Mouse (Mus musculus) erythroblast, embryonic 14.5 days (primary cell): ENCODE measurements at regions not wholly inside any gene's neighbourhood (a gene's known extent, or its start where the extent isn't known, plus 50 kb on each side); places are given as distances from the start of the nearest gene placed in this dataset.

Experiments used
- H3K27me3 ChIP-seq: 2 replicates; pipeline ENCODE4 v1.6.1; 2012; ENCODE audit warnings: inconsistent platforms; ENCODE audit not compliant: control insufficient read depth
- H3K36me3 ChIP-seq: 2 replicates; pipeline ENCODE4 v1.6.1; 2012; ENCODE audit warnings: mild to moderate bottlenecking, inconsistent platforms; ENCODE audit not compliant: control insufficient read depth
- H3K4me1 ChIP-seq: 2 replicates; pipeline ENCODE4 v1.6.1; 2012; ENCODE audit warnings: inconsistent platforms; ENCODE audit not compliant: control insufficient read depth
- H3K4me3 ChIP-seq: replicated peaks from 2 replicates; pipeline ENCODE3; 2012; ENCODE audit warnings: moderate library complexity, mild to moderate bottlenecking, inconsistent platforms
- H3K9me3 ChIP-seq: 2 replicates; pipeline ENCODE4 v1.6.1; 2012; ENCODE audit warnings: low read length, inconsistent platforms, mixed read lengths; ENCODE audit not compliant: control insufficient read depth
- GATA1 ChIP-seq: IDR thresholded peaks from 2 replicates; pipeline ENCODE4 v1.6.1; 2012; ENCODE audit warnings: low read length, inconsistent platforms, mixed read lengths
- TAL1 ChIP-seq: IDR thresholded peaks from 3 replicates; pipeline ENCODE4 v1.6.1; 2012; ENCODE audit warnings: low read length, inconsistent platforms, mixed read lengths

GRCm38 (mm10) chr9:113258556-113258955 is 449.5 kb downstream of the Pdcd6ip start:
- no peak overlapping the region for H3K4me3 ChIP-seq
- peaks cover 53% of the 10 kb centered on the region for H3K9me3 ChIP-seq
- no peaks in the 10 kb centered on the region for H3K27me3 ChIP-seq
- H3K4me1 ChIP-seq = no peaks in the 10 kb centered on the region
- no peaks in the 10 kb centered on the region for H3K36me3 ChIP-seq
- TF ChIP-seq TAL1 (no peak), GATA1 (no peak)

- Histone ChIP-seq H3K4me3 (no peak overlapping the region), H3K9me3 (peaks cover 35% of the 10 kb centered on the region), H3K4me1 (no peaks in the 10 kb centered on the region), H3K27me3 (no peaks in the 10 kb centered on the region), H3K36me3 (no peaks in the 10 kb centered on the region)
- TF ChIP-seq TAL1 (no peak), GATA1 (no peak)
Measured at GRCm38 (mm10) chr9:113248703-113249274, 459.3 kb downstream of the Pdcd6ip start.

GRCm38 (mm10) chr9:113247950-113248349 is 460.1 kb downstream of the Pdcd6ip start:
- H3K27me3 ChIP-seq = no peaks in the 10 kb centered on the region
- peaks cover 43% of the 10 kb centered on the region for H3K9me3 ChIP-seq
- H3K36me3 ChIP-seq = no peaks in the 10 kb centered on the region
- no peak overlapping the region for H3K4me3 ChIP-seq
- TF ChIP-seq TAL1 (no peak), GATA1 (no peak)
- H3K4me1 ChIP-seq = no peaks in the 10 kb centered on the region

- peaks cover 48% of the 10 kb centered on the region for H3K9me3 ChIP-seq
- TF ChIP-seq GATA1 (no peak), TAL1 (no peak)
- H3K27me3 ChIP-seq = no peaks in the 10 kb centered on the region
- no peak overlapping the region for H3K4me3 ChIP-seq
- no peaks in the 10 kb centered on the region for H3K4me1 ChIP-seq
- H3K36me3 ChIP-seq = no peaks in the 10 kb centered on the region
Measured at GRCm38 (mm10) chr9:113243870-113244269, 464.2 kb downstream of the Pdcd6ip start.

GRCm38 (mm10) chr9:113233370-113233769 is 474.7 kb downstream of the Pdcd6ip start:
- no peaks in the 10 kb centered on the region for H3K27me3 ChIP-seq
- H3K9me3 ChIP-seq = peaks cover 8% of the 10 kb centered on the region
- H3K36me3 ChIP-seq = no peaks in the 10 kb centered on the region
- no peak overlapping the region for H3K4me3 ChIP-seq
- H3K4me1 ChIP-seq = no peaks in the 10 kb centered on the region
- TF ChIP-seq TAL1 = no peak

- H3K27me3 ChIP-seq = no peaks in the 10 kb centered on the region
- H3K4me1 ChIP-seq = no peaks in the 10 kb centered on the region
- peaks cover 17% of the 10 kb centered on the region for H3K9me3 ChIP-seq
- TF ChIP-seq GATA1 (no peak), TAL1 (no peak)
- H3K4me3 ChIP-seq = no peak overlapping the region
- H3K36me3 ChIP-seq = no peaks in the 10 kb centered on the region
Measured at GRCm38 (mm10) chr9:113229391-113229790, 478.7 kb downstream of the Pdcd6ip start.

- no peaks in the 10 kb centered on the region for H3K4me1 ChIP-seq
- no peaks in the 10 kb centered on the region for H3K36me3 ChIP-seq
- H3K4me3 ChIP-seq = no peak overlapping the region
- no peaks in the 10 kb centered on the region for H3K27me3 ChIP-seq
- H3K9me3 ChIP-seq = peaks cover 40% of the 10 kb centered on the region
- TF ChIP-seq TAL1 (no peak), GATA1 (no peak)
Measured at GRCm38 (mm10) chr9:113213930-113214329, 494.1 kb downstream of the Pdcd6ip start.

GRCm38 (mm10) chr9:113212389-113212788 is 495.7 kb downstream of the Pdcd6ip start:
- Histone ChIP-seq H3K36me3 (no peaks in the 10 kb centered on the region), H3K9me3 (peaks cover 43% of the 10 kb centered on the region), H3K27me3 (no peaks in the 10 kb centered on the region), H3K4me3 (no peak overlapping the region), H3K4me1 (no peaks in the 10 kb centered on the region)
- TF ChIP-seq GATA1 = no peak
- no peak for TF ChIP-seq TAL1

- Histone ChIP-seq H3K9me3 (peaks cover 36% of the 10 kb centered on the region), H3K4me1 (no peaks in the 10 kb centered on the region), H3K4me3 (no peak overlapping the region), H3K36me3 (no peaks in the 10 kb centered on the region), H3K27me3 (no peaks in the 10 kb centered on the region)
- TF ChIP-seq GATA1 = no peak
- TF ChIP-seq TAL1 = no peak
Measured at GRCm38 (mm10) chr9:113208181-113208580, 499.9 kb downstream of the Pdcd6ip start.

- Histone ChIP-seq H3K4me3 (no peak overlapping the region), H3K27me3 (no peaks in the 10 kb centered on the region), H3K9me3 (peaks cover 34% of the 10 kb centered on the region), H3K4me1 (no peaks in the 10 kb centered on the region), H3K36me3 (no peaks in the 10 kb centered on the region)
- no peak for TF ChIP-seq GATA1
- TF ChIP-seq TAL1 = no peak
Measured at GRCm38 (mm10) chr9:113199241-113199640, 508.8 kb downstream of the Pdcd6ip start.
